Mouse (Mus musculus) CH12F3 (cell line): ENCODE results near the gene Ttll3.

Experiments used
- in situ Hi-C: fragments of 300-500 bp; cut with MboI; formaldehyde crosslinking; loops from 2 replicates; pipeline ENCODE4 v1.14.3; 2020; ENCODE audit warnings: low sequenced_read_pairs

Ttll3 gene

GRCm38 (mm10) chr6:113377496-113378385, 11.3 kb upstream of the Ttll3 start, which contains the start of the genes Tada3 and Arpc4:
TSS of gene Tada3 (minus strand) at chr6:113377883.
TSS of gene Arpc4 (plus strand) at chr6:113378115.
- in situ Hi-C loops: no loop called here

DNA sequence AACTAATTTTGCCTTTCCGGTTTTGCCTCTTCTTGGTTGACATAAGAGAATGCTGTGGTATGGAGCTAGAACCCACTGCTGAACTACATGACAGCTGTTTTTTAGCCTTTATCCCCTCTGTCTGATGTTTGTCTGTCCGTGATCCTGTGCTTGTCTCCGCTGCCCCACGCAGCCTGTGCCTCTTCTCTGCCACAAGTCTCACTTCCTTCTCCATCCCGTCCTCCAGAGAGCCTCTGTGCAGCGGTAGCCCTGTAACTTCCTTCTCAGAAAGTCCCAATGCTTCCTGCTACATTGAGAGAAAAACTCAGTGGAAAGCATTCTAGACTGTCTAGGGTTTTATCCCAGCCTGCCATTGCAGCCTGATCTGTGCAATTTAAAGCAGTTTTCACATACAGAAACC, 9.8 kb upstream of the Ttll3 start:
- in situ Hi-C loops: no loop called here

- in situ Hi-C loops: no loop called here
Observed at GRCm38 (mm10) chr6:113380480-113380879, 8.6 kb upstream of the Ttll3 start.

GRCm38 (mm10) chr6:113384351-113384927, 4.6 kb upstream of the Ttll3 start:
- in situ Hi-C loops: no loop called here

DNA sequence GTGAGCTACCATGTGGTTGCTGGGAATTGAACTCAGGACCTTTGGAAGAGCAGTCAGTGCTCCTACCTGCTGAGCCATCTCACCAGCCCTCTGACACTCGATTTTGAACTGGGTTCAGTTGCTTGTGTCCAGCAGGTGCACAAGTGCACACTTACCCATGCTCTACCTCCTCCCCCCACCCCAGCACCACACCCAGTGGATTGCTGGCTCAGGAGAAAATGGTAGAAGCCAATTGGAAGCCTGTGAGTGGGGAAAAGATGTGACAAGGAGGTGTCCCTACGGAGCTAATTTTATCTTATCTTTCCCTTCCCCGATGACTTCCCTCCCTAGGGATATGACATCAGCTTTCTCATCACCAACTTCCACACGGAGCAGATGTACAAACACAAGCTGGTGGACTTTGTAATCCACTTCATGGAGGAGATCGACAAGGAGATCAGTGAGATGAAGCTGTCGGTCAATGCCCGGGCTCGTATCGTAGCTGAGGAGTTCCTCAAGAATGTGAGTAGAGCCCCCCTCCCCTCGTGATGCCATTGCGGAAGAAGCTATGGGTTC, 3.8 kb upstream of the Ttll3 start:
- in situ Hi-C loops: no loop called here

- in situ Hi-C loops: no loop called here
Observed at GRCm38 (mm10) chr6:113386025-113386424, 3.0 kb upstream of the Ttll3 start.

DNA sequence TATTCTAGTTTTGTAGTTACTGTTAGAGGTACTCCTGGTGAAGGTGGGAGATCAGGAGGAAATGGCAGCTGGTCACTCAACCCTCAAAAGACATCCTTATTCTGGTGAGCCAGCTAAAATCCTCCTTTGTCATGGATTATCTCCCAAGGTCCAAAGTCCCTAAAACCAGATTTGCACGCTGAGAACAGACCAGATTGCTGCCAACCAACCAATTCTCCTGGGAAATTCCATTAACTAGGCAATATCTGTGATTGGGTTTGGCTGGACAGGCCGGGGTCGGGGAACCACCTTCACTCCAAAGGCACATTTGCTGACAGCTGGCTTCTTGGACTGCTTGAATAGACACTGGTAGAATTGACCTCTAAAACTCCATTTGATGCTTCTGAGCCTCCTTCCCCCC, 1.7 kb downstream of the Ttll3 start:
- in situ Hi-C loops: no loop called here

- in situ Hi-C loops: no loop called here
Observed at GRCm38 (mm10) chr6:113392015-113392386, 2.9 kb downstream of the Ttll3 start.

GRCm38 (mm10) chr6:113392387-113393071, 3.5 kb downstream of the Ttll3 start:
- in situ Hi-C loops: no loop called here

DNA sequence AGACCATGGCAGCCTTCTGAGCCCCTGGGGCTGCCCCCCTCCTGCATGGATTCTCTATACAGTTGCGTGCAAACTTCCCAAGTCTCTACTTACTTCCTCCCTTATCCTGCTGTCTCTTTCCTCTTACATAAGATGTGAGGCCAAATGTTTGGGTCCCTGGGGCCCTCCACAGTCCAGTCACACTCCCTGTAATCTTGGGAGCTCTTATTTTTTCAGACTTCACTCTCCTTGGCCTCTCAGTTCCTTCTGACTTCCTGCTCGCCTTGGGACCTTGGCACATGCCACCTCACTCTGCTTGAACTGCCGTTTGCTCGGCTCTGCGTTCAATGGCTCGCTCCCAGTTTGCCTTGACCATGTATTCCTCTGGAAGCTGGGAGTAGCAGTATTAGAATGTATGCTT, 4.9 kb downstream of the Ttll3 start:
- in situ Hi-C loops: no loop called here

DNA sequence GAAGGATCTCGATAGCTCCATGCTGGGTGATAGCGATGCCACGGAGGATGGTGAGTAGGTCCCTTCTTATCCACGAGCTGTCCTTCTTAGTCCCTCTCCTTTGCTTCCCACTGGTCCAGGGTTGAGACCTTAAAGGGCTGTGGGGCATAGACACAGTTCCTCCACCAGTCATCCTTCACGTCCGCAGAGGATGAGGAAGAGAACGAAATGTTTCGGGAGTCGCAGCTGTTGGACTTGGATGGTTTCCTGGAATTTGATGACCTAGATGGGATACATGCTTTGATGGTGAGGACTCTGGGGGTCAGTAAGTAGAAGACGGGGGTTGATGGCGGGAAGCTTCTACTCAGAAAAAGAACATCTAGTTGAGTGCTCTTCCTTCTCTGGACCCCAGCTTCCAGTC, 5.8 kb downstream of the Ttll3 start:
- in situ Hi-C loops: no loop called here

- in situ Hi-C loops: no loop called here
Observed at GRCm38 (mm10) chr6:113395501-113395900, 6.4 kb downstream of the Ttll3 start.

GRCm38 (mm10) chr6:113396270-113397030, 7.4 kb downstream of the Ttll3 start:
- in situ Hi-C loops: no loop called here

- in situ Hi-C loops: no loop called here
Observed at GRCm38 (mm10) chr6:113402094-113402493, 13.0 kb downstream of the Ttll3 start.

GRCm38 (mm10) chr6:113404649-113405448, 15.8 kb downstream of the Ttll3 start:
- in situ Hi-C loops: no loop called here

GRCm38 (mm10) chr6:113405483-113405882, 16.4 kb downstream of the Ttll3 start:
- in situ Hi-C loops: no loop called here

DNA sequence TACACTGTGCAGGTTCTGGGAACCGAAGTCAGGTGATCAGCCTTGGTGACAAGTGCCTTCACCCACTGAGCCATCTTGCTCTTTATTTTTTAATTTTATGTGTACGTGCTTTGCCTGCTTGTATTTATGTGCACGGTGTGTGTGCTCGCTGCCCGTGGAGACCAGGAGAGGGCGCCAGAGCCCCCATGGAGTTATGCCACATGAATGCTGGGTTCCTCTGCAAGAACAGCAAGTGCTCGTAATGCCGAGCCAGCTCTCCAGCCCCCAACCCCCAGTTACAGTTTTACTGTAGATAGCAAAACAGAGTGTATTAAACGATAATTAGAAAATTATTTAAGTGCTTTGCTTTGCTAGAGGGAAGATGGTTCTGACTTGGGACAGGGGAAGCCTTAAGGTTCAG, 17.6 kb downstream of the Ttll3 start:
- in situ Hi-C loops: no loop called here

GRCm38 (mm10) chr6:113410001-113410400, 20.9 kb downstream of the Ttll3 start:
- in situ Hi-C loops: no loop called here

DNA sequence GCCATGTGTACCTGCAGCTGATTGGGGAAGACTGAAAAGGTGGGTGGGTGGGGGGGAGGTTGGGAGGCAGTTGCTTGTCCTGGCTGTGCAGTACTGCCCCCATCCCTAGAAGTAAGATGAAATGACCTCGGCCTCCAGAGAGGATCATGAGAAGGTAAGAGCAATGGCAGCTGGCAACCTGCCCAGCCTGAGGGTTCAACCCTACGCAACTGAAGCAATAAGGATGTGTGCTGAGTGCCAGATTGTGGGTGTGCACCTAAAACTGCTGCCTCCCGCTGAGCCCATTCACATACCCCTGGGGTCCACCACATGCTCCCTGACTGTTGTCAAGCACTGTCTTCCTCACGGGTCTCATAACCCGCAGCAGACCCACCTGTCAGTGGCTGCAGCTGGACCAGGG, 27.4 kb downstream of the Ttll3 start:
- in situ Hi-C loops: no loop called here
